Mouse (Mus musculus) myocyte (in vitro differentiated cells): ENCODE measurements around the gene Pard6b. TPM values are rescaled to one million over a fixed set of nuclear protein-coding genes. Genes with fewer than 3 reads are reported as not detected.

Experiments
- H3K27me3 ChIP-seq: one replicate; pipeline ENCODE4 v1.6.1; 2011; ENCODE audit not compliant: control insufficient read depth, insufficient read depth, insufficient read length
- H3K36me3 ChIP-seq: one replicate; pipeline ENCODE4 v1.6.1; 2011; ENCODE audit not compliant: control insufficient read depth, insufficient read depth
- H3K4me2 ChIP-seq: one replicate; pipeline ENCODE4 v1.6.1; 2011; ENCODE audit warnings: low read depth, control low read depth
- H3K4me3 ChIP-seq: one replicate; pipeline ENCODE4 v1.5.1; 2011; ENCODE audit warnings: mild to moderate bottlenecking, control low read depth, moderate library complexity
- H3K79me2 ChIP-seq: one replicate; pipeline ENCODE4 v1.6.1; 2011; ENCODE audit not compliant: control insufficient read depth, insufficient read depth
- H3ac ChIP-seq: one replicate; pipeline ENCODE4 v1.6.1; 2011; ENCODE audit not compliant: control insufficient read depth, insufficient read length
- CEBPB ChIP-seq: IDR thresholded peaks from 2 replicates; pipeline ENCODE4 v1.6.1; 2011; ENCODE audit warnings: mild to moderate bottlenecking, moderate library complexity; ENCODE audit not compliant: poor library complexity, insufficient read depth, severe bottlenecking
- E2F4 ChIP-seq: IDR thresholded peaks from one replicate; pipeline ENCODE4 v1.6.1; 2011; ENCODE audit warnings: mild to moderate bottlenecking, control low read depth, moderate library complexity; ENCODE audit not compliant: insufficient read depth
- MAX ChIP-seq: IDR thresholded peaks from one replicate; pipeline ENCODE4 v1.6.1; 2011; ENCODE audit warnings: low read depth, mild to moderate bottlenecking, control low read depth
- MYOD1 ChIP-seq, 3 experiments: IDR thresholded peaks; one replicate each; pipeline ENCODE4 v1.6.1; 2011; ENCODE audit warnings: control low read depth in 2 of 3, low read depth in 2 of 3, mild to moderate bottlenecking in 2 of 3, moderate library complexity in 1 of 3; ENCODE audit not compliant: insufficient read length in 2 of 3, control insufficient read depth in 1 of 3
- MYOG ChIP-seq, 3 experiments: IDR thresholded peaks; one replicate each; pipeline ENCODE4 v1.6.1; 2011; ENCODE audit warnings: control low read depth in 2 of 3, low read depth in 2 of 3, mild to moderate bottlenecking in 2 of 3; ENCODE audit not compliant: insufficient read length in 2 of 3, control insufficient read depth in 1 of 3, insufficient read depth in 1 of 3
- POLR2A ChIP-seq: IDR thresholded peaks from one replicate; pipeline ENCODE4 v1.6.1; 2011; ENCODE audit warnings: low read depth, mild to moderate bottlenecking, control low read depth, moderate library complexity; ENCODE audit not compliant: insufficient read length
- POLR2AphosphoS2 ChIP-seq: IDR thresholded peaks from one replicate; pipeline ENCODE4 v1.6.1; 2011; ENCODE audit warnings: low read depth, control low read depth; ENCODE audit not compliant: insufficient read length
- REST ChIP-seq: IDR thresholded peaks from one replicate; pipeline ENCODE4 v1.6.1; 2011; ENCODE audit warnings: mild to moderate bottlenecking, control low read depth, moderate library complexity; ENCODE audit not compliant: insufficient read depth, insufficient read length
- SRF ChIP-seq: IDR thresholded peaks from one replicate; pipeline ENCODE4 v1.6.1; 2011; ENCODE audit warnings: low read depth; ENCODE audit not compliant: control insufficient read depth, insufficient read length
- TCF12 ChIP-seq: IDR thresholded peaks from one replicate; pipeline ENCODE4 v1.6.1; 2011; ENCODE audit warnings: mild to moderate bottlenecking, control low read depth; ENCODE audit not compliant: poor library complexity, insufficient read depth, severe bottlenecking
- TCF3 ChIP-seq: IDR thresholded peaks from one replicate; pipeline ENCODE4 v1.6.1; 2011; ENCODE audit warnings: low read depth, control low read depth; ENCODE audit not compliant: insufficient read length
- USF1 ChIP-seq: IDR thresholded peaks from one replicate; pipeline ENCODE4 v1.6.1; 2011; ENCODE audit warnings: low read depth, mild to moderate bottlenecking, control low read depth, moderate library complexity
- polyA plus RNA-seq: library from polyadenylated mRNA; unstranded; fragments of >200 nt; fragmentation: generic; extraction: Trizol; gene quantifications from one replicate; pipeline ENCODE4 v1.2.1, GENCODE M21; 2012; ENCODE audit warnings: missing spikeins

The Pard6b gene
- polyA plus RNA-seq, 1 experiment: 0.11 TPM

DNA sequence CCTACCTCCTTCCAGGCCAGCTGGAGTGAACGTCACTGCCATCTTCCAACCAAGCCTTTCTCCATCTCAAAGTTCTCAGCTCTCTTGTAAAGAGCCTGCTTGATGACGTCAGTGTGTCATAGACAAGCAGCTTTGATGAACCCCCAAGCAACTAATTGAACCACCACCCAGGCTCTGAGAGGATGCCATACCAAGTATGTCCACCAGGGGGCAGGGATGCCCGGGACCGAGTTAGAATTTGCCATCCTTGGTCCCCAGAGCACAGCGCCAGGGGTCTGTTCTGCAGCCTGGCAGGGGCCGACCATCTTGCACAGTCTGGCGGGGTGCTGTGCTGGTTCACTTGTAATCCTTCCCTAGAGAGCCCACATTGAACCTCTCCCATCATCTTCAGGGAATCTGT lies 31.1 kb downstream of the Pard6b start:
- TF ChIP-seq POLR2AphosphoS2 (no peak), MYOD1 (IDR thresholded peaks at IDR 0.05; ENCODE audit: control insufficient read depth in 1 of 3, insufficient read length in 2 of 3, low read depth in 2 of 3) (no peak), REST (no peak), POLR2A (no peak), USF1 (no peak), E2F4 (no peak), SRF (no peak), MYOG (IDR thresholded peaks at IDR 0.05; ENCODE audit: control insufficient read depth in 1 of 3, insufficient read depth in 1 of 3, insufficient read length in 2 of 3, low read depth in 2 of 3) (no peak), CEBPB (no peak), TCF12 (no peak)
- H3ac ChIP-seq: no peak overlapping the region
- H3K4me3 ChIP-seq: no peak overlapping the region
- no peak overlapping the region for H3K4me2 ChIP-seq
- H3K79me2 ChIP-seq: no peaks in the 10 kb centered on the region
- H3K36me3 ChIP-seq: no peaks in the 10 kb centered on the region
- H3K27me3 ChIP-seq: no peaks in the 10 kb centered on the region

- no peaks in the 10 kb centered on the region for H3K27me3 ChIP-seq
- no peaks in the 10 kb centered on the region for H3K36me3 ChIP-seq
- no peak overlapping the region for H3K4me3 ChIP-seq
- no peak overlapping the region for H3K4me2 ChIP-seq
- H3ac ChIP-seq: no peak overlapping the region
- no peak for TF ChIP-seq POLR2A
- TF ChIP-seq MAX: no peak
- TF ChIP-seq TCF3: no peak
- TF ChIP-seq USF1: no peak
- no peak for TF ChIP-seq CEBPB
- no peak for TF ChIP-seq E2F4
- no peak for TF ChIP-seq REST
- H3K79me2 ChIP-seq: no peaks in the 10 kb centered on the region
Measured at GRCm38 (mm10) chr2:168113263-168113662, 32.5 kb downstream of the Pard6b start.

GRCm38 (mm10) chr2:168113692-168114091 lies 32.9 kb downstream of the Pard6b start:
- H3ac ChIP-seq: no peak overlapping the region
- no peak overlapping the region for H3K4me3 ChIP-seq
- H3K79me2 ChIP-seq: no peaks in the 10 kb centered on the region
- no peak overlapping the region for H3K4me2 ChIP-seq
- H3K27me3 ChIP-seq: no peaks in the 10 kb centered on the region
- no peaks in the 10 kb centered on the region for H3K36me3 ChIP-seq
- TF ChIP-seq REST (no peak), TCF3 (no peak), MYOG (IDR thresholded peaks at IDR 0.05; ENCODE audit: control insufficient read depth in 1 of 3, insufficient read depth in 1 of 3, insufficient read length in 2 of 3, low read depth in 2 of 3) (no peak), SRF (no peak), POLR2A (no peak), MYOD1 (IDR thresholded peaks at IDR 0.05; ENCODE audit: control insufficient read depth in 1 of 3, insufficient read length in 2 of 3, low read depth in 2 of 3) (no peak), E2F4 (no peak), POLR2AphosphoS2 (no peak), MAX (no peak), USF1 (no peak), CEBPB (no peak), TCF12 (no peak)

- Histone ChIP-seq H3ac (no peak overlapping the region), H3K4me2 (peak overlapping the region; percentile 44), H3K36me3 (no peaks in the 10 kb centered on the region), H3K27me3 (no peaks in the 10 kb centered on the region), H3K4me3 (no peak overlapping the region), H3K79me2 (no peaks in the 10 kb centered on the region)
- no peak for TF ChIP-seq TCF12
- TF ChIP-seq SRF: no peak
- no peak for TF ChIP-seq REST
- peak in 1 of 3 experiments; percentile 42 for TF ChIP-seq MYOG (IDR thresholded peaks at IDR 0.05; ENCODE audit: control insufficient read depth in 1 of 3, insufficient read depth in 1 of 3, insufficient read length in 2 of 3, low read depth in 2 of 3)
- TF ChIP-seq TCF3: no peak
- TF ChIP-seq POLR2A: no peak
- TF ChIP-seq MYOD1 (IDR thresholded peaks at IDR 0.05; ENCODE audit: control insufficient read depth in 1 of 3, insufficient read length in 2 of 3, low read depth in 2 of 3): peak in 1 of 3 experiments; percentile 26
Measured at GRCm38 (mm10) chr2:168114699-168115350, 34.0 kb downstream of the Pard6b start.

DNA sequence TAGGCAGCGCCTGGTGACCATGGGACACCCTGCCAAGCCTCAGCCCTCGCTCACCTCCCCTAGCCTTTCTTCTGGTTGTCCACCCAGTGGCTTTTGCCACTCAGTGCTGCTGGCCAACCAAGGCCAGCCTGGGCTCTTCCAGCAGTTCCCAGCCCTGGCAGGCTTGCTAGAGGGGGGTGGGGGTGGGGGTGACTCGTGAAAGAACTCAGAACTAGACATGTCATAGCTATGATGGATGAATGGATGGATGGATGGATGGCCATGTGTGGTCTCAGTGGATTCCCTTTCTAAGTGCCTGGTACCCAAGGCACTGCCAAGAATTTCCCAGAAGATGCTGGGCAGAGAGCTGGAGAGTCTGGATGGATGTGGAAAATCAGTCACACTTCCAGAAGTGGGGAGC lies 35.0 kb downstream of the Pard6b start:
- TF ChIP-seq MYOD1 (IDR thresholded peaks at IDR 0.05; ENCODE audit: control insufficient read depth in 1 of 3, insufficient read length in 2 of 3, low read depth in 2 of 3) (no peak), REST (no peak), CEBPB (no peak), MYOG (IDR thresholded peaks at IDR 0.05; ENCODE audit: control insufficient read depth in 1 of 3, insufficient read depth in 1 of 3, insufficient read length in 2 of 3, low read depth in 2 of 3) (no peak), E2F4 (no peak), SRF (no peak), MAX (no peak), POLR2AphosphoS2 (no peak), TCF3 (no peak), TCF12 (no peak), USF1 (no peak), POLR2A (no peak)
- Histone ChIP-seq H3K4me3 (no peak overlapping the region), H3K27me3 (no peaks in the 10 kb centered on the region), H3K79me2 (no peaks in the 10 kb centered on the region), H3K36me3 (no peaks in the 10 kb centered on the region), H3ac (no peak overlapping the region), H3K4me2 (no peak overlapping the region)
